Mouse (Mus musculus): ENCODE measurements around the gene Arid1b.

Arid1b gene

DNA sequence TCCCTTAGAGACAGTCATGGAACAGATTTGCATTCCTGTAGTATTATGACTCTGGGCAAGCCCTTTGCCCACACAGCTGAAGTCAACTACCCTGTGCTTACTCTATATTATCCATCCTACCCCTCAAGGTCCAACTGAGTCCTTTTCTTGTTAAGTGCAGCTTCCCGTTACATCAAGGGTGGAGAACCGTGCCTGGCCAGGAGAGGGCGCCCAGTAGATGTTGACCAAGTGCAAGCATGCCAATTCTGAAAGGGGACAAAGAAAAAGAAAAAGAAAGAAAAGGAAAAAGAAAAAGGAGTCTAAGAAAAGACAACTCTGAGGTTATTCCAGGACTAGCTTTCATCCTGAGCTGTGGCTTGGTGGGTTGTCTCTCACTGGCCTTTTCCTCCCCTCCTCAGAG is 258.3 kb downstream of the Arid1b start:
- peak; percentile 83 for DNase-seq

DNA sequence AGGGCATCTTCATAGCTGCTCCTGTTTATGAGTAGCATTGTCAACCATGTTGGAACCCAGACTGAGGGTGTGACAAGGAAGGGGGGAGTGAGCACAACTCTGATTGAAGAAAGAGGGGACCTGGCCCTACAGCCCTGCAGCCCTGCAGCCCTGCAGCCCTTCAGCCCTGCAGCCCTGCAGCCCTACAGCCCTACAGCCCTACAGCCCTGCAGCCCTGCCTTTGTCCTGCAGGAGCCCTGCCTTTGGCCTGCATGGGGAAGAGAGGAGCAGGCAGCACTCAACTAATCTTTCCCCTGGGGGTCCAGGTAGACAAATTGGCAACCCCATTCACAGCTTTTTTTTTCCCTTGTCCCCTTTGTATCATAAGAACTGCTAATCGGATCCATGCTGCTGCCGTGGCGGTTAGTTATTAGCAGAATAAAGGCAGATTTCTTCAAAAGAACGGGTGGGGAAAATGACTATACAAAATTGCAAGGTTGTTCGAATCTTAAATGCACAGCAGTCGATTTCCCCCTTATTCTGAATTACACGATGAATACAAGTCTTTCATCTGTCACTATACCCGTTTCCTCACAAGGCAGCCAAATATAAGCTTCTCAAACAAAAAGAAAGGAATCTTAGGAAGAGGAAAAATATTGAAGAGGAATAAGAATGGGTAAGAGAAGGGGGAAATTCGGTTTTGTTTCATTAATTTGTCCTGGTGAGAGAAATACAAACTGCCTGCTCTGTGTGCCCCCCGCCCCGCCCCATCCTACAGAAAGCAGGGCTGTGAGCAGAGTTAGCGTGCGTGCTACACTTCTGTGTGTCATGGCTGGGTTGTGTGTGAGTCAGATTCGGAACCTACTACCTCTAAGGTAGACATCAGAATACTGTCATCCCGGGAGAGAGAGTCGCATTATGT is 260.8 kb downstream of the Arid1b start:
- DNase-seq, result no peak

DNA sequence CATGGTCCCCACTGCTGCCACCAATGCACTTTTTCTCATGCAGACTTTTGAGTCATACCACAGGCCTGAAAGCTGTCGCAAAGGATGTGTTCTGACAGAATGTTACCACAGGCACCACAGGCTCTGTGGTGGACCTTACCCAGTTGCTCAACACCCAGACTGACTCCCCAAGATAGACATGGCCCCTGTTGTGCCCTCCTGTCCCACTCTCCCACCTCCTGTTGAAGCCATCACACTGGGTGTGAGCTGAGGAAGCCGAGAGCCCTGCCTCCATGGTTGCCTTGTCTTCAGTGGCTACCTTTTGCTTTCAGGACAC is 261.4 kb downstream of the Arid1b start:
- no peak for DNase-seq

DNA sequence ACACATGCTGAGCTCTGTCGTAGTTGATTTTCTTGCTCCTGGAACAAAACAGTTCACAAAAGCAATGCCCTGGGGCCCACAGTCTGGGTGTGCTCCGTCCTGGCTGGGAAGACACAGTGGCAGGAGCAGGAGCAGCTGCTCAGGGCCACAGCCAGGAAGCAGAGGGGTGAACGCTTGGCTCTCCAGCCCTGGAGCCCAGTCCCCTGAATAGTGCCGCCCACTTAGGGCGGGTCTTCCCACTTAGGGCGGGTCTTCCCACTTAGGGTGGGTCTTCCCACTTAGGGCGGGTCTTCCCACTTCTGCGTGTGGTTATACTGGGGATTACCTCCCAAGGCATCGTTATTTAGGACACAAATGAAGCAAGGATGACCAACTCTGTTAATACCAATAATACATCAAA is 264.8 kb downstream of the Arid1b start:
- DNase-seq, result no peak

DNA sequence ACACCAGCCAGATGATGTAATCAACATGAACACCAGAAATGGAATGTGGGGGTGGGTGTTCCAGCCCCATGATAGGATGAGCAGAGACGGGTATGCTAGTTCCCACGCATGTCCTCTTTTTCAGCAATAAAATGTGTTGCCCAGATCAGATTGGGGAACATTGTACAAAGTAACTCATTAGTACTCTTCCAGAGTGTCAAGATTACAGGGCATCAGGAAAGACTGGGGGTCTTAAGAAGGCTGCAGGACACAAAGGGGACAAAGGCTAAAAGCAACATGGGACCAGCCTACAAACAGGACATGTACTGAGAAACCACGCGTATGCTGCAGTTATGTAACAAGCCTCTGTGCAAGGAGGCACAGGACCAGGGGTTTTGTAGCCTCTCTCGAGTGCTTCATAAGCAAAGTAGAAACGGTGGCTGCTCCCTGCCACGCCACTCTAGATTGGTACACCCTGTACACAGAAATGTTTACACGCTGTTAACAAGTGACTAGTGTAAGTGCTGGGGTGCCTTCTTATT is 267.1 kb downstream of the Arid1b start:
- DNase-seq, result no peak

DNA sequence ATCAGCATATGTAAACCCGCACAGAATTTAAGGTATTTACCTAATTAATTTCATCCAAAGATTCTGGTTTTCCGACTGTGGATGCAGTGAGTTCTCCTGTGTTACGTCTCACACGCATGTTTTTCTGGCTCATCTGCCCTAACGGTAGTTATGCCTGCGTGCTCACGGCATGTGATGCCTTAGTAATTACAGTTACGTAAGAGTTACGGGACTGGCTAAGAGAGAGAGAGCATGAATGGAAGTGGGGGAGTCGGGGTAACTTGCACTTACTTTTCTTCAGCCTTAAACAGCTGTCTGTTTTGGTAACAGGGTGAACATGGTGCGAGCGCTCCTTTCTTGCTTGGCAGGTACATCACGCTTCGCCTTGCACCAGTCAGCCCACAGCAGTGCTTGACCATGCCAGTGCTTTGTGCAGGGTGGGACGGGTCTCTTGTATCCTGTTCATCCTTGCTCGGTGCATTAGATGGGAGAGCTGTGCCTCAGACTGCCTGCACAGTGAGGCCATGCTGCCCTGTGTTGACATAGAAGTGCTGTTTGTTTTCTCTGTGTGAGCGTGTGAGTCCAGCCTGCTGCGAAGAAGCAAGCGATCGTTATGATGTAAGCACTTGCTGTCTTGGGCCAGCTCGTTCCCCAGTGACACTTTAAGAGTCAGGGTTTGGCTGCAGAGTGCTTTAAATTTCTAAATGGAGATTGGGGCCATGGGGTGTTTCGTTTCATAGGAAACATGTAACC is 267.9 kb downstream of the Arid1b start:
- no peak for DNase-seq

GRCm38 (mm10) chr17:5262788-5263187 is 268.7 kb downstream of the Arid1b start:
- no peak for DNase-seq

GRCm38 (mm10) chr17:5264783-5265182 is 270.7 kb downstream of the Arid1b start:
- no peak for DNase-seq

DNA sequence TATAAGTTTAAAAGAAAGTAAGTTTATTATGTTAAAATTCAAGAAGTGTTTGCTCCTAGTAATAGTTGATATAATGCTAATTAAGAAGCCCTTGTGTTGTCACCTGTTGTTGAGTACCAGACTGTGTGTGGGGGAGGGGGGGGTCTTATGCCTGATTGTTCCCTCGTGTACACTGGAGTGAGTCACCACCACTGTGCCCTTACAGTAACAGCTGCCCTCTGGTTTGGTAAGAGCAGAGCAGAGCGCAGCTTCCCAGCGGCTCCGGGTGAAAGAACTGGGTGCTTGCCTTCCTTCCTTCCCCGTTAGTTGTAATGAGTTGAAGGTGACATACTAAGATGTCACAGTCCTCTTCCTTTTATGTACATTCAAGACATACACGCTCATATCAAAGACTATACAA is 271.5 kb downstream of the Arid1b start:
- DNase-seq, result no peak

DNA sequence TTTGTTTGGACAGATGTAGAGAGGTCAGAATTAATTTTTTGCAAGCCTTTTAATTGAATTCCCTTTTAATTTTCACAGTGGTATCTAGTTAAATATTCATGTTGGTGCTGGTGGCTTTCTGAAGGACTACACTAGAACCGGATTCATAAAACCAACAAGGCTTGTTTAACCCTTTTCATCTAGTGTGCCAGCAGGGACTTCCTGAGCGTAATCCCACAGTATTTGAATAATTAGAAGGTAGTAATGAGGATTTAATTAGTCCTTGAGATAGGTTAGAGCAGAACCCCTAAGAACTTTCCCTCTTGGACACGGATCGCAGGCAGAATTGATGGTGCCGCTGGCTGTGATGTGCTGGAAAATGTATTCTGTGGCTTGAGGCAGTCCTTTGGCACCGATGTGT is 273.6 kb downstream of the Arid1b start:
- DNase-seq, result no peak

DNA sequence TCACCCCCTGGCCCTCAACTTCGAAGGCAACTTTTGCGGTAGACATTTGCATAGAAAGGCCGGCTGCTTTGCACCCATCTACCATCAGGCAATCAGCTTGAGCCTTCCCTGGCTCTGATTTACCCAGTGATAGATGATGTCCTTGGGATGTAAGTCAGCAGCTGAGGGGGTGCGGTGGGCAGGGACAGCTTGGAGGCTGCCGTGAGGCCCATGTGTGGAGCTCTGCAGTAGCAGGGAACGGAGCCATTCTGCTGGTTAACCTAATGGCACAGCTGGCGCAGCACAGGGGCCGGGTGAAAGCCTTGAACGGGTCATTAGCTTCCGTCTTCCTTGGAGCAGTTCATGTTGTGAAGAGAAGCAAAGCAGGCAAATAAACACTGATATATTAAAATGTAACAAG is 275.2 kb downstream of the Arid1b start:
- DNase-seq, result no peak

DNA sequence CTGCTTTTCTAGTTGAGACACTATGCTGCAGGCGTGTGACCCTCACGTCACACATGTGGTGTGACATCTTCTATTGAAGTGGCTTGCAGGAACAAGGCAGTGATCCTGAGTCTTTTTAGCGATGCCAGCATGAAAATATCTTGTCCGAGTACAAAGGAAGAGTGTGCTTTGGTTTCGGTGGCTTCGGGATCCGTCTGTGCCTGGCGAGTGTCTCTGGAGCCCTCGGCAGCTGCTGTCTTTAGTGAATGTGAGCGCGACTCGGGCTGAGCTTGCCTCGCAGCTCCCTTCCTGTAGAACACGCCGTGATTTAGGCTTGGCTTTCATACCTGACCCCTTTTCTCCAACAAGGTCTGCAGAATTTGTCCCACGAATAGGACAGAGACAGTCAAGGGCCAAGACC is 275.6 kb downstream of the Arid1b start:
- DNase-seq, result no peak

- no peak for DNase-seq
Observed at GRCm38 (mm10) chr17:5270823-5271222, 276.7 kb downstream of the Arid1b start.

- DNase-seq, result no peak
Observed at GRCm38 (mm10) chr17:5273118-5273517, 279.0 kb downstream of the Arid1b start.

DNA sequence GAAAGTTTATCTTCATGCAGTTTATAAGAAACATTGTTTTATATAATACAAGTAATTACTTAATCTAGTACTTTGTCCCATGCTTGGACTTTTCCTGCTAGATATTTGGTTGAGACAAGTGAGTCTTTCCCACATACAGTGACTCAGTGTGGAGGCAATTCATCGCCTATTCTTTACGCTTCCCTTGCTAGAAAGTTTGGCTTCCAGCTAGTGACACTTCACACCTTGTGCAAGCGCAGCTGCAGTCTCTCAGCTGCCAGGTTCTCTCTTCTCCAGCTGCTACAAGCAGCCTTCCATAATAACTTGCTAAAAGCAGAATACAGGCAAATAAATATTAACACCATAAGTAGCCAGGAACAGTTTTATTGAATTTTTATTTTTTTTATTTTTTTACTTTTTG is 279.6 kb downstream of the Arid1b start:
- DNase-seq, result no peak

DNA sequence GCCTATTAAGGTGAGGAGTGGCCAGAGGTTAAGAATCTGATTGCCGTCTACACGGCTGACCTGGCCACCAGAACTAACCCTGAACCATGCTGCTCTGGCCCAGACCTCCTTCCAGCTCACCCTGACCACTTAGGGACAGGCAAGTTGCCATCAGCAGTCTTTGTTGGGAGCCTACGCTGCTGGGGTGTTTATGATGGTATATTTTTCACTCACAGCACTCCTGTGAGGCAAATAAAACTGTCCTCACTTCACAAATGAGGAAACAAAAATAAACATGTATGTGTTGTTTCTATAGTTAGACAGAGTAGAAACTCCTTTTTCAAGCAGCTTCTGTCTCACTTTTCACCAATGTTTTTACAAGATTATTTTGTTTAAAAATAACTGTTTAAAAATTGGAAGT is 280.3 kb downstream of the Arid1b start:
- DNase-seq, result no peak

GRCm38 (mm10) chr17:5275749-5276148 is 281.6 kb downstream of the Arid1b start:
- DNase-seq, result no peak

DNA sequence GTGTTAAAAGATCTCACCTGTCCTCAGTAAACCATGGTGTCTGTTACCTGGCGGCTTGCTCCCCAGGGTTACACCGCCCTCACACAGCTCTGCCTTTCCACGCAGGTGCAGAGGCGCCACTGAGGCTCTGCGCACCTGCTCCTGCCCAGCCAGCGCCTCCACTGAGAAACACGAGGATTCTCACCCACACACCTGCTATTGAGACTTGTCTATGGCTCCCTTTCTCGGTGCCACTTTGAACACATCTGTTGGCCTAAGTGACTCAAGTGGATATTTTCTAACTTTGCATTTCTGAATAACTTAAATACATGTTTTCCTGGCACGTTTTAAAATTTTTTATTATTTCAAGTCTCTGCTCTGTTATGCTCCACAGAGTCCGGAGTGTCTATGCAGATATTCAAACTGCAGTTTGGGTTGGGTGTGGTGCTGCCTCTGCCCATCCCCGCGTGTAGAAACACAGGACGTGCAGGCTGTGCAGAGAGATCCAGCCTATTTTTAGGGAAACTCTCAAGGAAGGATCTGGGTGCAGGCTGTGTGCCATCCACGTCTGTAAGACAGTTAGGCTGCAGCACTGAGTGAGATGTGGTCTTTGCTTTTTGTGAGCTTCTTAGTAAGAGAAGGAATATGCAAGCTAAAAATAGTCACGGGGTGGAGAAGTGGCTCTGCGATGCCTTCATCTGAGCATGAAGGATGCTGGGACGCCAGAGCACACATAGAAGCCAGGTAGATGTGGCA is 283.2 kb downstream of the Arid1b start:
- DNase-seq, result no peak

DNA sequence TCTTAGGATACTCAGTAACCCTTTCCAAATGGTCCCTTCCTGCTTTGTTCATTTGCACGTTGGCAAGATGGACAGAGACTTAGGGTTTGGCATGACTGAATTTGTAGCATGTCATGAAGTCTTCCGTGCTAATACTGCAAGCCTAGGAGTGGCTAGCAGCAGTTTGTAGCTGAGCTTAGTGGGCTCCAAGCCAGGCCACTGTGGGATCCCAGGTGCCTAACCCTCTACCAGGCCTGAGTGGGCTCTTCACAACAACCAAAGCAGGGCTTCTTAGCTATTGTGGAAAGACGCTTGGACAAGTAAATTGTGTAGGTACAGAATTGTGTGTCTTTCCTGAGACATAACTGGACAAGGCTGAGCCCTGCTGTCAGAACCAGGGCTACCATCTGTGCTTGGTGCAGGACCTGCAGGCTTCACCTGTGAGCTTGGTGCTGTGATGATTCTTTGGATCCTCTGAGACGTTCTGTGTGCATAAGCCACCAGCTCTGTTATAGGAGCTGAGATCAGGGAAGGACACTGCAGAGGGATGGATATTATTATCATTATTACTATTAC is 286.4 kb downstream of the Arid1b start:
- no peak for DNase-seq

DNA sequence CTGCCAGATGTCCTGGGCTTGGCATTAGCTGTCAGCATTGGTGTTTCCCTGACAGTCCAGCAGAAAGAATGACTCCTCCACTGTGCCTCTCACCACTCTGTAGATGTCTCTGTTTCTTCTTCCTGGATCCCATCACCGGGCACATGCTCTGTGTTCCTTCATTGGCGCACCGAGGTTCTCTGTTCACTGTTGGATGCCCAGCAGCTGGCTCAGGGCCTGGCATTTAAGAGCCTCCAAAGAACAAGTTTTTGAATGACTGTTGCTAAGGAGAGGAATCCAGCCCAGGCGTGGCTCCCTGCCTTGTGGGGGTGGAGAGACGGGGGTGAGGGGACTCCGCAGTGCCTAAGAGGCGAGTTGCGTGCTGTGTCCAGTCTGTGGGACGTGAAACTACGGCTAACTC is 290.7 kb downstream of the Arid1b start:
- no peak for DNase-seq

GRCm38 (mm10) chr17:5285877-5286440 is 291.8 kb downstream of the Arid1b start:
- no peak for DNase-seq

GRCm38 (mm10) chr17:5286571-5287209 is 292.6 kb downstream of the Arid1b start:
- DNase-seq, result no peak
